Mouse (Mus musculus): ENCODE results near the gene Zbtb20.

GRCm38 (mm10) chr16:43458726-43459223 is 583.1 kb downstream of the Zbtb20 start:
- TF ChIP-seq CTCF (IDR thresholded peaks at IDR 0.05; ENCODE audit: low read depth, low read length): no peak
- no peak for TF ChIP-seq POLR2AphosphoS5 (IDR thresholded peaks at IDR 0.05; ENCODE audit: insufficient replicate concordance, low read depth, low read length)

Data from G1E (cell line).